Mouse (Mus musculus) cerebellum, adult (tissue): ENCODE measurements at regions not wholly inside any gene's neighbourhood (a gene's known extent, or its start where the extent isn't known, plus 50 kb on each side); places are given as distances from the start of the nearest gene placed in this dataset.

Experiments
- ATAC-seq: cut with Nextera tagmentation; 2 replicates; pipeline ENCODE4 v1.9.2; 2017; ENCODE audit warnings: mild to moderate bottlenecking, moderate library complexity, mixed read lengths; ENCODE audit not compliant: insufficient number of reproducible peaks, low FRiP score, low TSS enrichment

DNA sequence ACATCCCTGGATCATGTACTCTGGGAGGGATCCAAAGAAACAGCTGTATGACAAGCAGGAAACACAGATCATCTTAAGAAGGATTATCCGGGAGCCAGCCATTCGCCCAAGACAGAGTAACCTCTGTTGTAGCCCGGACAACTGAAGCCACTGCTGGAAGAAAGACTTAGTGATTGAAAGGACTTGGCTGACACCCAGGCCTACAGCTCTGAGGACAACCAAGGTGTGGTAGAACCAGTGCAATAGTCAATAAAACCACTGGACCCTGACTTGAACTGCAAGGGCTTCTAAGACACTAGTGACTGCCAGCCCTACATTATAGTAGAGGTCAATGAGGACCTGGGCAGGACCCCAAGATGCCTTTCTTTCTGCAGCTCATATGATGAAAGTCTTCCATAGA, 78.3 kb upstream of the Klf12 start:
- ATAC-seq, result no peak

DNA sequence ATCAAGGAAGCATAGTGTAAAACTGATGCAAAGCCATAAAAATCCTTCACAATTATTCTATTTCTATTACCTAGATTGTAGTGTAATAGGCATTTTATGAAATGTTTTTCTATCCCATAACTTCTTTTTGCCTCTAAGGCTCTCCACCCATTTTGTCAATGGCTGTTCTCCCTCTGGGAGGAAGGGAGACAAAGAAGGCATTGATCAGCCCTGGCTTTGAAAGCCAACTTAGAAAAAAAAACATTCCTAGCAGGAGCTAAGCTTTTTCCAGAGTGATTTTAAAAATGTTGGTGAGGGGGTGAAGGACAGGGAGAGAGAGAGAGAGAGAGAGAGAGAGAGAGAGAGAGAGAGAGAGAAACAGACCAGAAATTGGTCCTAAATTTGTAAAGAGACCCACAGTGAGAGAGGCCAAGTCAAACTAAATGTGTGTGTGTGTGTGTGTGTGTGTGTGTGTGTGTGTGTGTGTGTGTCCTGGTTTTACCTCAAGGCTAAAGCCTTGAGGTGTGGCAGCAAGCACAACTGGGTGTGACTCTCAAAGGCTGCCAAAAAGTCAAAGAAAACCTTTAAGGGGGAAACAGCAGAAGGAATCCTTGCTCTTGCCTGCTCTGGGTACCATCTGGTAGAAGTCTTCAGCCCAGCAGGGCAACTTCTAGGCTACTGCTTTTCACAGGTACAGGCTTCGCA, 77.0 kb upstream of the Klf12 start:
- no peak for ATAC-seq

DNA sequence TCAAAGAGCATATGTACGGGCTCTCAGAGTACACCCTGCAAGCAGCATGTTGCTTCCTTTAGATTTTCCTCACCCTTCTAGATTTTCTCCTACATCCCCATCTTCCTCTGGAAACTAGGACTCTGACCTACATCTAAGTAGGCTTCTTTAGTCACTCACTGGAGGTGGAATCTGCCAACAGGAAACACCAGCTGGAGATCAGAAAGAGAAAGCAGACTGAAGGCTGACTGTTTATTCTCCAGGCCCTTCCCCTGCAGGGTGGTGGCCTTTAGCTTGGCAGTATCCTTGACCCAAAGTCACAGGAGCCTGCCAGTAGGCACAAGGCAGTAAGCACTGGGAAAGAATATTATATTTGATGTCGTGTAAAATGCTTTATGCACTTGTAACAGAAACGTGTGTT, 75.4 kb upstream of the Klf12 start:
- peak; percentile 68; the same call in 1 of the 2 replicates for ATAC-seq

DNA sequence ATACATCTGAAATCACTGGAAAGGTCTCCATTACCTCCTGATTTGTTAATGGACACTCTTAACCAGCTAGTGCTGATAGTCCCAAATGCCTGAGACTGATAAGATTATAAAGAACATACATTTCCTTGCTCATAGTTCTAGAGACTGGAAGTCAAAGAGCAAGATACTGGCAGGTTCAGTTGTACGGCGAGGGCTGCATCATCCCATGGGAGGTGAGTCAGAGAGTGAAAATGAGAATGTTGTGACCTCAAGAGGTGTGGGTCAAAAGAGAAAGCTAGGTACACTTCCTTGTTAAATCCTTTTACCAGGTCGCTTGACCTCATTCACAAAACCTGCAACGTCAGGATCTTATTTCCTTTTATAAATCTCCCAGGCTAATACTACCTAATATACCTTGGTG, 72.7 kb upstream of the Klf12 start:
- no peak for ATAC-seq

DNA sequence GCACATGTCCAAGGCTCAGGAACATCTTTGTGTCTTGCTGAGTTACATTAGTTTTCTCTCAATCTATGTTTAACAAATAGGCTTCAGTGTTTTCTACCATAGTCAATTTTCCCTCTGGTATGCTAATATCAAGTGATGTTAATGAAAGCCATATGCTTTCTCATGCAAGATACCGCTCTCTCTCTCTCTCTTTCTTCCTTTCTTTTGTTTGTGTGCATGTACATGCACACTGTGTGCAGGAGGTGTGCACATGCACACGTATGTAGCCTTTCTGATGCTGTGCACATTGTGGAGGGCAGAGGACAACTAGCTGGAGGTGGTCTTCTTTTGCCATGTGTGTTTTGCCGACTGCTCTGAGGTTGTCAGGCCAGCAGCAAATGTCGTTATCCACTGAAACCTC, 69.0 kb upstream of the Klf12 start:
- no peak for ATAC-seq

DNA sequence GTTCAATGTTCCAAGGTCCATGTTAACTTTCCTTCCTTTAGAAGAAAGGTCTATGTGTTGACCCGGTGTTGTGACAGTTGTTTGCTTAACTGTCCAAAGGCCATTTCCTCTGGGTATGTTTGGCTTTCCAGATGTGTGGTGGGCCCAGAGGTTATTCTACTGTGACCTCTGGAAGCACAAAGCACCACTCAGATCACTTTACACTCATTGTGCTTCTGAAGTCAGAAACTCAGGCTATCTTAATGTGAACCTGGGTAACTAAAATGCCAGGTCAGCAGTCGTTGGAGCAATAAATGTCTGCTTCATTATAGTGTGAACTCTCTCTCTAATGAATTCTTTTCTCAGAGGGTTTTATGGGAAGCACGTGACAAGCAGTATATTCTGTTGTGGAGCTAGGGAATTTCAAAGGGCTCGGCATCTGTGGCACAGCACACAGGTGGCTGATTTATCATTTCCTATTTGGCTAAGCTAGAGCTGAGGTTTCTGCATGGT, 68.5 kb upstream of the Klf12 start:
- ATAC-seq, result no peak

DNA sequence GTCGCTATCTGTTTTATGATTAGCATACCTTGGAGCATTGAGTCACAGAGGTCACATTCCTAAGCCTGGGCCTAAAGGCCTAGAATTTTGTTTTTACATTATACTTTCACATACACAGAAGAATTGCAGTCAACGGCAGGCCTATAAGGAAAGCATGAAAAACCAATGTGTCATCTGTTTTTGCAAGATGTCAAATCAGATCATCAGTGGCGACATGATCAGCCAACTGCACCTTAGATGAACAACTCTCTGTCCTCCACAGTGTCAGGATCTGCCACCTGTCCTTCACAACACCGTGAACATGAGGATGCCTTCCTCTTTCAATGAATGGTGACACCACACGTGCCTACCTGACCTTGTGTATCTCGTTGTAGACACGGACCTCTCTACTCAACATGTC, 66.5 kb upstream of the Klf12 start:
- no peak for ATAC-seq

DNA sequence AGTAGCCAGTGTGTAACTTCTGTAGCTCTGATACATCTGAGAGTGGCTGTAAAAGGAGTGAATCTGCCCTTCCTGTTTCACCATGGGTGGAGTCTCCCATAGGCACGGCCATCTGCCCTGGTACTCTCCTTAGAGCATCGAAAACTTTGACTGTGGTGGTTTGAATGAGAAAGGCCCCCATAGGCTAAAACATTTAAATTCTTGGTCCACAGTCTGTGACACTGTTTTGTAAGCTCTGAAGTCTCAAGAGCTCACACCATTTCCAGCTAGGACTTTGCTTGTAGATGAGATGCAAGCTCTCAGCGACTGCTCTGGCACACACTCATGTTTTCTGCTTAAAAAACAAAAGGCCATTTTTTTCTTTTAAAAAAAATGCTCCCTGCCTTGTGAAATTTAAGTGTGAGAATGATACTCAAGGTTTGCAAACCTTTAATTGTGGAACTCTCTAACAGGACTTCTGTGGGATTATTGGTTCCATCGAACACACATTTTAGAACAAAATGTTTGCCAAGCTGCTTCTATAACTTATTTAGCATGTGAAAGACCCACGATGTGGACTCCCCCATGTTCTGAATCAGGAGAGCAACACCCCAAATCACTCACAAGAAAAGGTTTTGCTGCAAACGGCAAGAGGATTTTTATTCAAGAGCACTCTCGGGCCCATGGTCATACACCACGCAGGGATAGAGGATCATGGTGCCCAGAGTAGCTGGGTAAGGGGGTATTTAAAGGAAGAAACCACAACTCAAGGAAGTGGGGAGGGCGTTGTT, 65.7 kb upstream of the Klf12 start:
- ATAC-seq, result no peak

DNA sequence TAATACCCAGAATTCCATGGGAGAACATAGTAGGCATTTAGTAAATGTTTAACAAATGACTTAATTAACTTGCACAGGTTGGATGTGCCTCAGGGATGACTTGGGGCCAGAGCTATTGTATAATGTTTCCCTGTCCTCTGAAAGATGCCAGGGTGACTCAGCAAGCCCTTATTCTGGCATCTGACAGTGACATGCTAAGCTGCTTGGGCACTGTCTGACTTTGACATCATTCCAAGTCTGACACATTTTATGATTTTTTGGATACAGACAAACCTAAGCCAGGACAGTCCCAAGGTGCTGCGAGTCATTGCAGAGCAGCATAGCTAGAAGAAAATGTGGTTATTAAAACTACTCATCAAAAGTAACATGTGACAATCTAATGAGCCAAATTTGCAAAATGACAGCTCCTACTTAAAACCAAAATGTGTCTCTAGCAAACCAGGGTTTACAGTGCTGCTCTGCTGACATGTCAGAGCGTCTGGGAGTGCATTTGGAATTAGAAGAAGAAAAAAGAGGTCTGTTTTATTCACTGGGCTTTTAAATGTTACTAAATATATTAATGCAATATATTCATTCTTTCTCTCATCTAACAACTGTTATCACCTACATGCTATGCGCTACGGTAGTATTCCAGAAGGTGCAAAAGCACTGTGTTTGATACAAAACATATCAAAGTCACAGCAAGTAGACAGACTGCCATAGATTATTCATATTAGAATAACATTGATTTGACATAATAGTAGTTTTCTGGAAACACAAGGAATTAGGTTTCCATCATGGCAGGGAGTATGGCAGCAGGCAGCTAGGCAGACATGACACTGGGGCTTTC, 64.1 kb upstream of the Klf12 start:
- peak; percentile 61; the same call in 1 of the 2 replicates for ATAC-seq

DNA sequence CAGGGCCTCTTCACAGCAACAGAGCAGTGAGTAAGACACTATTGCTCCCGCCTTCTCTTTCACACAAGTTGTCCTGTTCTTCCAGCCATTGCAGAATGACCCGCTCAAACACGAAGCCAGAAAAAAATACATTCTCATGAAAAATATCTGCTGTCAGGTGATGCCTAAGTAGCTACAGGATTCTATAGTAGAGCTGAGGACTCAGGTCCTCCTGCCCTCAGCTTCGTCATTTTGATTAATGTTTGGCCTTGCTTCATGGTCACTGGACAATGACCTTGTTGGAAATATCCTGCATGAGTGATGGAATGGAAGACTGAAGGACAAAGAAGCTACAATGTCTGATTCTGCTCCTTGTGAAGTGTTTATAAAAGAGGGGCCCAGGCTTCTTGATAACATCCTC, 52.4 kb upstream of the Klf12 start:
- no peak for ATAC-seq
